Comparison of ENCODE assay signal across 8 mouse cellular contexts in genomic region chr9:57074171-57074821, GRCm38 (mm10). TPM values are rescaled to one million over a fixed set of nuclear protein-coding genes. Genes with fewer than 3 reads are reported as not detected.
DNase-seq lines count a peak whose midpoint lies in the region; ATAC-seq lines count a peak whose summit lies in the region.

No protein-coding gene starts in this region.

- 4% methylated on average over 21 of the region's 21 CpGs for WGBS in heart, embryonic 11.5 days (ENCODE audit: insufficient replicate concordance)
- WGBS in kidney, embryonic 15.5 days, result 4% methylated on average over 21 of the region's 21 CpGs
- WGBS in lung, embryonic 15.5 days, result 3% methylated on average over 21 of the region's 21 CpGs

- DNase-seq in A20 (ENCODE audit: low read depth, low spot score) (peak; percentile 82), MN1 (ENCODE audit: low spot score) (peak; percentile 65)
- peak; percentile 57 for DNase-seq in embryo, embryonic 10.5 days (ENCODE audit: low spot score)
- peak; percentile 22 for DNase-seq in retina, postnatal 1 day
- no peak for DNase-seq in Muller cell, postnatal 12 days (ENCODE audit: inconsistent ontology term)

- H3K36me3 ChIP-seq in heart, embryonic 11.5 days (ENCODE audit: control insufficient read depth, insufficient read depth, low read length), result no peaks in the 10 kb centered on the region
- no peaks in the 10 kb centered on the region for H3K36me3 ChIP-seq in kidney, embryonic 15.5 days
- H3K36me3 ChIP-seq in lung, embryonic 15.5 days, result no peaks in the 10 kb centered on the region

- peak overlapping the region; percentile 97 for H3K27ac ChIP-seq in heart, embryonic 11.5 days (ENCODE audit: low read depth, low read length)
- peak overlapping the region; percentile 100 for H3K27ac ChIP-seq in kidney, embryonic 15.5 days
- H3K27ac ChIP-seq in lung, embryonic 15.5 days, result peak overlapping the region; percentile 100

- H3K4me2 ChIP-seq in heart, embryonic 11.5 days, result peak overlapping the region; percentile 94
- H3K4me2 ChIP-seq in kidney, embryonic 15.5 days, result peak overlapping the region; percentile 89
- H3K4me2 ChIP-seq in lung, embryonic 15.5 days, result peak overlapping the region; percentile 84

- no peaks in the 10 kb centered on the region for H3K9me3 ChIP-seq in heart, embryonic 11.5 days (replicated peaks; ENCODE audit: control insufficient read depth, low read length)
- H3K9me3 ChIP-seq in kidney, embryonic 15.5 days (replicated peaks), result no peaks in the 10 kb centered on the region
- H3K9me3 ChIP-seq in lung, embryonic 15.5 days, result no peaks in the 10 kb centered on the region

- no peak for ATAC-seq in heart, embryonic 11.5 days (replicated peaks; ENCODE audit: insufficient number of reproducible peaks, low FRiP score, low TSS enrichment)
- no peak for ATAC-seq in kidney, embryonic 15.5 days (replicated peaks; ENCODE audit: low FRiP score)
- no peak for ATAC-seq in lung, embryonic 15.5 days (ENCODE audit: borderline replicate concordance, extremely low read depth, low FRiP score, low TSS enrichment)

- H3K4me1 ChIP-seq in heart, embryonic 11.5 days (ENCODE audit: control insufficient read depth, insufficient read depth, low read length), result peaks cover 9% of the 10 kb centered on the region; the same call in 1 of the 2 replicates
- peaks cover 30% of the 10 kb centered on the region for H3K4me1 ChIP-seq in kidney, embryonic 15.5 days
- H3K4me1 ChIP-seq in lung, embryonic 15.5 days, result peaks cover 29% of the 10 kb centered on the region

- H3K4me3 ChIP-seq in heart, embryonic 11.5 days (ENCODE audit: low read depth, low read length), result peak overlapping the region; percentile 98
- peak overlapping the region; percentile 92 for H3K4me3 ChIP-seq in kidney, embryonic 15.5 days (replicated peaks)
- peak overlapping the region; percentile 83 for H3K4me3 ChIP-seq in lung, embryonic 15.5 days

- peak overlapping the region; percentile 81 for H3K9ac ChIP-seq in heart, embryonic 11.5 days (ENCODE audit: low read depth, low read length)
- peak overlapping the region; percentile 72 for H3K9ac ChIP-seq in kidney, embryonic 15.5 days
- peak overlapping the region; percentile 60 for H3K9ac ChIP-seq in lung, embryonic 15.5 days

- no peaks in the 10 kb centered on the region for H3K27me3 ChIP-seq in heart, embryonic 11.5 days (ENCODE audit: control insufficient read depth, insufficient read depth, low read length)
- H3K27me3 ChIP-seq in kidney, embryonic 15.5 days, result no peaks in the 10 kb centered on the region
- H3K27me3 ChIP-seq in lung, embryonic 15.5 days, result no peaks in the 10 kb centered on the region

RNA-seq across cellular contexts. Expression of gene Sin3a, which starts 2.5 kb away (rescaled TPM):
- 34.4 TPM in 2 replicates for polyA plus RNA-seq in heart, embryonic 11.5 days (2014; fragmentation: Nextera tagmentation; extraction: Ambion mirVana)
- polyA plus RNA-seq in kidney, embryonic 15.5 days (2015; fragmentation: Nextera tagmentation; extraction: Ambion mirVana), result 31.8 and 36.6 TPM in 2 replicates
- 33.5 and 33.9 TPM in 2 replicates for polyA plus RNA-seq in lung, embryonic 15.5 days (2015; fragmentation: Nextera tagmentation; extraction: Ambion mirVana)

RNA-seq across cellular contexts. Expression of gene Man2c1, which starts 56.2 kb away (rescaled TPM):
- 22.0 and 29.1 TPM in 2 replicates for polyA plus RNA-seq in heart, embryonic 11.5 days (2014; fragmentation: Nextera tagmentation; extraction: Ambion mirVana)
- 80.8 and 95.2 TPM in 2 replicates for polyA plus RNA-seq in kidney, embryonic 15.5 days (2015; fragmentation: Nextera tagmentation; extraction: Ambion mirVana)
- polyA plus RNA-seq in lung, embryonic 15.5 days (2015; fragmentation: Nextera tagmentation; extraction: Ambion mirVana), result 59.6 and 63.0 TPM in 2 replicates
